Mouse (Mus musculus) small intestine, adult 2 months (tissue): ENCODE measurements around the gene Samsn1. TPM values are rescaled to one million over a fixed set of nuclear protein-coding genes. Genes with fewer than 3 reads are reported as not detected.

Experiments used
- H3K27ac ChIP-seq: fragments of 200-500 bp; 2 replicates; pipeline ENCODE4 v1.5.1; 2012; ENCODE audit warnings: low read depth, low read length, control low read depth, inconsistent platforms; ENCODE audit not compliant: insufficient read depth
- H3K27me3 ChIP-seq: fragments of 200-500 bp; 2 replicates; pipeline ENCODE4 v1.6.1; 2012; ENCODE audit warnings: mild to moderate bottlenecking, moderate library complexity, low read length, inconsistent platforms; ENCODE audit not compliant: control insufficient read depth, insufficient read depth
- H3K36me3 ChIP-seq: fragments of 200-500 bp; 2 replicates; pipeline ENCODE4 v1.6.1; 2012; ENCODE audit warnings: mild to moderate bottlenecking, low read length, control low read depth, inconsistent platforms; ENCODE audit not compliant: control insufficient read depth, insufficient read depth
- H3K4me1 ChIP-seq: fragments of 200-500 bp; 2 replicates; pipeline ENCODE4 v1.6.1; 2012; ENCODE audit warnings: low read length, inconsistent platforms, mixed read lengths; ENCODE audit not compliant: control insufficient read depth, insufficient read depth, insufficient read length
- H3K4me3 ChIP-seq: fragments of 200-500 bp; 2 replicates; pipeline ENCODE4 v1.5.1; 2012; ENCODE audit warnings: low read depth, mild to moderate bottlenecking, control low read depth, inconsistent platforms, low read length, moderate library complexity
- CTCF ChIP-seq: fragments of 200-500 bp; IDR thresholded peaks from 2 replicates; pipeline ENCODE4 v1.5.1; 2012; ENCODE audit warnings: low read depth, mild to moderate bottlenecking, control low read depth, inconsistent platforms, low read length, moderate library complexity, mixed read lengths; ENCODE audit not compliant: insufficient replicate concordance, insufficient read length; ENCODE audit errors: extremely low read depth
- POLR2A ChIP-seq: fragments of 200-500 bp; IDR thresholded peaks from 2 replicates; pipeline ENCODE4 v1.6.1; 2012; ENCODE audit warnings: low read depth, mild to moderate bottlenecking, control low read depth, inconsistent platforms, low read length, moderate library complexity
- WGBS: fragments of 180-500 bp; shearing (Covaris S2); methylation state at CpG from one replicate; pipeline ENCODE4 v1.1.7; 2018; 5-methylcytosine and 5-hydroxymethylcytosine counted together
- polyA plus RNA-seq: library from polyadenylated mRNA; depleted of rRNA; stranded (reverse); fragments of >200 nt; gene quantifications from 2 replicates; pipeline ENCODE4 v1.2.3, GENCODE M21; 2012

Gene Samsn1
- polyA plus RNA-seq, 1 experiment = 0.89 TPM

DNA sequence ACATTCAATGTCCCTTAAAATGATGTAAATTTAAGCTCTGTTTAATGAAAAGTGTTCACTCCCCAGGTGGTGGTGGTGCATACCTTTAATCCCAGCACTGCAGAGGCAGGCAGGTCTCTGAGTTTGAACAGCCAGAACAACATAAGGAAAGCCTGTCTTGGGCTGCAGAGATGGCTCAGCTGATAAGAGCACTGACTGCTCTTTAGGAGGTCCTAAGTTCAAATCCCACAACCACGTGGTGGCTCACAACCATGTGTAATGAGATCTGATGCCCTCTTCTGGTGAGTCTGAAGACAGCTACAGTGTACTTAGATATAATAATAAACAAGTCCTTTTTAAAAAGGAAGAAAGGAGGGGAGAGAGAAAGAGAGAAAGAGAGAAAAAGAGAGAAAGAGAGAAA, 2.9 kb downstream of the Samsn1 start:
- no peaks in the 10 kb centered on the region for H3K4me1 ChIP-seq
- no peaks in the 10 kb centered on the region for H3K27me3 ChIP-seq
- H3K36me3 ChIP-seq = no peaks in the 10 kb centered on the region
- WGBS = 29% methylated on average over 1 of the region's 1 CpGs
- TF ChIP-seq POLR2A = no peak
- TF ChIP-seq CTCF = no peak
- H3K4me3 ChIP-seq = no peak overlapping the region
- H3K27ac ChIP-seq = no peak overlapping the region

GRCm38 (mm10) chr16:76003812-76004389, 18.2 kb downstream of the Samsn1 start:
- Histone ChIP-seq H3K4me1 (no peaks in the 10 kb centered on the region), H3K27ac (no peak overlapping the region), H3K4me3 (no peak overlapping the region), H3K27me3 (no peaks in the 10 kb centered on the region), H3K36me3 (no peaks in the 10 kb centered on the region)
- 86% methylated on average over 9 of the region's 9 CpGs for WGBS
- TF ChIP-seq POLR2A (no peak), CTCF (no peak)

GRCm38 (mm10) chr16:76002870-76003572, 19.1 kb downstream of the Samsn1 start:
- no peaks in the 10 kb centered on the region for H3K36me3 ChIP-seq
- H3K27me3 ChIP-seq = no peaks in the 10 kb centered on the region
- no peaks in the 10 kb centered on the region for H3K4me1 ChIP-seq
- TF ChIP-seq CTCF (no peak), POLR2A (no peak)
- H3K4me3 ChIP-seq = no peak overlapping the region
- WGBS = 78% methylated on average over 3 of the region's 3 CpGs
- no peak overlapping the region for H3K27ac ChIP-seq

DNA sequence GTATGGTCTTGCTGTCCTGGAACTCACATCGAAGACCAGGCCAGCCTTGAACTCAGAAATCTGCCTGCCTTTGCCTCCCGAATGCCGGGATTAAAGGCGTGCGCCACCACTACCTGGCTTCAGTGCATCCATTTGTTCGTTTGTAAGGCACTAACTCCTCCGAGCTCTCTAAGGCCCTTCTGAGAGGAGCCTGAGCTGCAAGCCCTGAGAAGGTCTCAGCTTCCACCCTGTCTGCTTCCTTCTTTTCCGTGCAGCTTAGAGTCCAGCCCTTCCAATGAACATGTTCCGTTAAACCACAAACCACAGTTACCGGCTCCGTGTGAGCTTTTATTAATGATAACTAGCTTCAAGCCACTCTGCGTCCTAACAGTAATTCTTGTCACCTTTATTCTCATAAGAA, 19.8 kb downstream of the Samsn1 start:
- no peak for TF ChIP-seq POLR2A
- TF ChIP-seq CTCF = no peak

DNA sequence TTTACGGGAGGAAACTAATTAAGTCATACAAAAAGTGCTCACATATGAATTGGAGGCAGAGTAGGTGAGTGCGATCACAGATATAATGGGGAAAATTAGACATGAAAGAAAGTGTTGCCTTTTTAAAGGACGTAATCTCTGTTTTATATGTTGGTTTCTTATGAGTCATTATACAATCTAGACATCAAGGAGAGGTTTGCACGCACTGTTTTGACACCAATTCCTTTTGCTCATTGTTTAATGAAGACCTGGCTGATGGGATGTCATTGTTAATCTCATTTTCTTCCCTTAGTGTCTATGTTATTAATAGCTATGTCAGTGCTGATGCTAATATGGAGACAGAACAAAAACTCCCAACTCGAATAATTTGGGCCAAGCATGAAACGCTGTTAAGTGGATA, 20.3 kb downstream of the Samsn1 start:
- H3K4me3 ChIP-seq = no peak overlapping the region
- TF ChIP-seq CTCF (no peak), POLR2A (no peak)
- no peaks in the 10 kb centered on the region for H3K4me1 ChIP-seq
- H3K27me3 ChIP-seq = no peaks in the 10 kb centered on the region
- H3K36me3 ChIP-seq = no peaks in the 10 kb centered on the region
- no peak overlapping the region for H3K27ac ChIP-seq
- 82% methylated on average over 6 of the region's 6 CpGs for WGBS

More for the DNA sequence above, 19.8 kb downstream of the Samsn1 start:
- H3K36me3 ChIP-seq = no peaks in the 10 kb centered on the region
- H3K4me3 ChIP-seq = no peak overlapping the region
- no peaks in the 10 kb centered on the region for H3K4me1 ChIP-seq
- WGBS = 77% methylated on average over 12 of the region's 12 CpGs
- H3K27me3 ChIP-seq = no peaks in the 10 kb centered on the region
- no peak overlapping the region for H3K27ac ChIP-seq

GRCm38 (mm10) chr16:76000127-76000526, 22.0 kb downstream of the Samsn1 start:
- H3K4me3 ChIP-seq = no peak overlapping the region
- TF ChIP-seq POLR2A (no peak), CTCF (no peak)
- WGBS = 72% methylated on average over 9 of the region's 9 CpGs

GRCm38 (mm10) chr16:75990173-75990572, 31.9 kb downstream of the Samsn1 start:
- H3K27me3 ChIP-seq = no peaks in the 10 kb centered on the region
- 48% methylated on average over 1 of the region's 1 CpGs for WGBS

More at GRCm38 (mm10) chr16:76000127-76000526, 22.0 kb downstream of the Samsn1 start:
- Histone ChIP-seq H3K36me3 (no peaks in the 10 kb centered on the region), H3K27ac (no peak overlapping the region), H3K27me3 (no peaks in the 10 kb centered on the region), H3K4me1 (no peaks in the 10 kb centered on the region)

GRCm38 (mm10) chr16:75983831-75984230, 38.2 kb downstream of the Samsn1 start:
- Histone ChIP-seq H3K36me3 (no peaks in the 10 kb centered on the region), H3K4me3 (no peak overlapping the region), H3K27me3 (no peaks in the 10 kb centered on the region), H3K27ac (no peak overlapping the region), H3K4me1 (no peaks in the 10 kb centered on the region)
- TF ChIP-seq CTCF (no peak), POLR2A (no peak)
- WGBS = 63% methylated on average over 1 of the region's 1 CpGs

More at GRCm38 (mm10) chr16:75990173-75990572, 31.9 kb downstream of the Samsn1 start:
- no peak overlapping the region for H3K27ac ChIP-seq
- no peaks in the 10 kb centered on the region for H3K36me3 ChIP-seq
- no peak for TF ChIP-seq POLR2A
- no peak for TF ChIP-seq CTCF
- H3K4me1 ChIP-seq = no peaks in the 10 kb centered on the region
- no peak overlapping the region for H3K4me3 ChIP-seq
